Mouse (Mus musculus): ENCODE data around the gene Meis1.

The Meis1 gene

GRCm38 (mm10) chr11:18948600-18949295 lies 70.0 kb downstream of the Meis1 start:
- no peak for DNase-seq (ENCODE audit: low spot score in 2 of 2)

- no peak for DNase-seq (ENCODE audit: low spot score in 2 of 2)
Measured at GRCm38 (mm10) chr11:18947434-18947833, 71.4 kb downstream of the Meis1 start.

- no peak for DNase-seq (ENCODE audit: low spot score in 2 of 2)
Measured at GRCm38 (mm10) chr11:18945778-18946177, 73.0 kb downstream of the Meis1 start.

GRCm38 (mm10) chr11:18944972-18945625 lies 73.7 kb downstream of the Meis1 start:
- DNase-seq (ENCODE audit: low spot score in 2 of 2), result no peak

GRCm38 (mm10) chr11:18944209-18944608 lies 74.6 kb downstream of the Meis1 start:
- DNase-seq (ENCODE audit: low spot score in 2 of 2), result no peak

- no peak for DNase-seq (ENCODE audit: low spot score in 2 of 2)
Measured at GRCm38 (mm10) chr11:18942990-18943389, 75.8 kb downstream of the Meis1 start.

- DNase-seq (ENCODE audit: low spot score in 2 of 2), result no peak
Measured at GRCm38 (mm10) chr11:18940916-18941315, 77.9 kb downstream of the Meis1 start.

GRCm38 (mm10) chr11:18934921-18935320 lies 83.9 kb downstream of the Meis1 start:
- DNase-seq (ENCODE audit: low spot score in 2 of 2), result no peak

GRCm38 (mm10) chr11:18931001-18931874 lies 87.5 kb downstream of the Meis1 start:
- no peak for DNase-seq (ENCODE audit: low spot score in 2 of 2)

- DNase-seq (ENCODE audit: low spot score in 2 of 2), result no peak
Measured at GRCm38 (mm10) chr11:18929779-18930728, 88.7 kb downstream of the Meis1 start.

- DNase-seq (ENCODE audit: low spot score in 2 of 2), result no peak
Measured at GRCm38 (mm10) chr11:18927351-18927750, 91.4 kb downstream of the Meis1 start.

GRCm38 (mm10) chr11:18926798-18927197 lies 92.0 kb downstream of the Meis1 start:
- no peak for DNase-seq (ENCODE audit: low spot score in 2 of 2)

GRCm38 (mm10) chr11:18924583-18925334 lies 94.0 kb downstream of the Meis1 start:
- DNase-seq (ENCODE audit: low spot score in 2 of 2), result no peak

- DNase-seq (ENCODE audit: low spot score in 2 of 2), result no peak
Measured at GRCm38 (mm10) chr11:18923274-18923673, 95.5 kb downstream of the Meis1 start.

- DNase-seq (ENCODE audit: low spot score in 2 of 2), result no peak
Measured at GRCm38 (mm10) chr11:18920651-18921050, 98.1 kb downstream of the Meis1 start.

GRCm38 (mm10) chr11:18919162-18919762 lies 99.5 kb downstream of the Meis1 start:
- no peak for DNase-seq (ENCODE audit: low spot score in 2 of 2)

- no peak for DNase-seq (ENCODE audit: low spot score in 2 of 2)
Measured at GRCm38 (mm10) chr11:18917887-18918286, 100.9 kb downstream of the Meis1 start.

GRCm38 (mm10) chr11:18913251-18913650 lies 105.5 kb downstream of the Meis1 start:
- DNase-seq (ENCODE audit: low spot score in 2 of 2), result no peak

GRCm38 (mm10) chr11:18912311-18913019 lies 106.3 kb downstream of the Meis1 start:
- no peak for DNase-seq (ENCODE audit: low spot score in 2 of 2)

GRCm38 (mm10) chr11:18906866-18907265 lies 111.9 kb downstream of the Meis1 start:
- no peak for DNase-seq (ENCODE audit: low spot score in 2 of 2)
